Mouse (Mus musculus): ENCODE measurements at regions not wholly inside any gene's neighbourhood (a gene's known extent, or its start where the extent isn't known, plus 50 kb on each side); places are given as distances from the start of the nearest gene placed in this dataset.

DNA sequence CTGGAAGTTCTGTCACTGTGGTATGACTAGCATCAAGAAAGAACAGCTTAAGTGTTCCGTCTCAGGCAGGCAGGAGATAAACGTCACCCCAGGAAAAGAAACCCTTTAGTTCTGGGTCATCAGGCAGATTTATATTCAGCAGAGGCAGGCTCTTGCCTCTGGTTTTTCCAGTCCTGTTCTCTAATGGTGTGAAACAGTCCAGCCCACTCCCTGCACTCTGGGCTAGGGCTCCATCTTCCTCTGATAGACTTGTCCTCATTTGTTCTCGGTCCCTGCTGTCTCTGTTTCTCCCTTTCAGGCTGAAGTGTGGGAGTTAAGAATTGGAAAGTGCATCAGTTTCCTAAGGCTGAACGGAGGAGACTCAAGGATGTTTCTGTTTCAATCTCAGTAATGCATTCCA is 240.0 kb downstream of the Csl start:
- no peak for DNase-seq (ENCODE audit: low read depth)
- TF ChIP-seq CTCF (IDR thresholded peaks at IDR 0.05; ENCODE audit: borderline replicate concordance, extremely low read depth, insufficient read depth, insufficient read length), result no peak
- no peak for TF ChIP-seq POLR2A (IDR thresholded peaks at IDR 0.05; ENCODE audit: borderline replicate concordance, extremely low read depth, insufficient read depth, insufficient read length, poor library complexity, severe bottlenecking)

DNA sequence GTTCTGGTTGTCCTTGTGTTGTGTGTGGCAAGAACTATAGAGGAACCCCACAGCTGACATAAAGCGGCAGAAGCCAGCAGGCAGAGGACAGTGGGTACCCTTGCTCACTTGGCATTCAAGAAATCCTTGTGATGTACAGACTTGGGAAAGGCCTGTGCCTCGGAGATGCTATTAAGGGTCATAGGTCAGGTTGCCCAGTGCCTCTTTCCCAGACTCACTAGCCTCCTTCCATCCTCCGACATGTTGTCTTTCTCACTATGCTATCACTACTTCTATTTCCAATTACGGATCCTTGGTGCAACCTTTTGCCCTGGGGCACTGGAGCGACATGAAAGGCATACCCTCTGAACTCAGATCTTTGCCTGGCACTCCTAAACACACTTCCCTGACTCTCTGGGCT is 235.6 kb downstream of the Csl start:
- TF ChIP-seq POLR2A (IDR thresholded peaks at IDR 0.05; ENCODE audit: borderline replicate concordance, extremely low read depth, insufficient read depth, insufficient read length, poor library complexity, severe bottlenecking) (no peak), CTCF (IDR thresholded peaks at IDR 0.05; ENCODE audit: borderline replicate concordance, extremely low read depth, insufficient read depth, insufficient read length) (no peak)
- DNase-seq (ENCODE audit: low read depth), result no peak

GRCm38 (mm10) chr10:99524273-99525212 is 234.9 kb downstream of the Csl start:
- TF ChIP-seq CTCF (IDR thresholded peaks at IDR 0.05; ENCODE audit: borderline replicate concordance, extremely low read depth, insufficient read depth, insufficient read length) (no peak), POLR2A (IDR thresholded peaks at IDR 0.05; ENCODE audit: borderline replicate concordance, extremely low read depth, insufficient read depth, insufficient read length, poor library complexity, severe bottlenecking) (no peak)
- peak; percentile 66 for DNase-seq (ENCODE audit: low read depth)

- TF ChIP-seq CTCF (IDR thresholded peaks at IDR 0.05; ENCODE audit: borderline replicate concordance, extremely low read depth, insufficient read depth, insufficient read length), result no peak
- TF ChIP-seq POLR2A (IDR thresholded peaks at IDR 0.05; ENCODE audit: borderline replicate concordance, extremely low read depth, insufficient read depth, insufficient read length, poor library complexity, severe bottlenecking), result no peak
- no peak for DNase-seq (ENCODE audit: low read depth)
Observed at GRCm38 (mm10) chr10:99526148-99526547, 233.3 kb downstream of the Csl start.

- no peak for DNase-seq (ENCODE audit: low read depth)
- TF ChIP-seq CTCF (IDR thresholded peaks at IDR 0.05; ENCODE audit: borderline replicate concordance, extremely low read depth, insufficient read depth, insufficient read length) (no peak), POLR2A (IDR thresholded peaks at IDR 0.05; ENCODE audit: borderline replicate concordance, extremely low read depth, insufficient read depth, insufficient read length, poor library complexity, severe bottlenecking) (no peak)
Observed at GRCm38 (mm10) chr10:99526561-99526960, 232.9 kb downstream of the Csl start.

GRCm38 (mm10) chr10:99531104-99531503 is 228.4 kb downstream of the Csl start:
- TF ChIP-seq CTCF (IDR thresholded peaks at IDR 0.05; ENCODE audit: borderline replicate concordance, extremely low read depth, insufficient read depth, insufficient read length), result no peak
- TF ChIP-seq POLR2A (IDR thresholded peaks at IDR 0.05; ENCODE audit: borderline replicate concordance, extremely low read depth, insufficient read depth, insufficient read length, poor library complexity, severe bottlenecking), result no peak

DNA sequence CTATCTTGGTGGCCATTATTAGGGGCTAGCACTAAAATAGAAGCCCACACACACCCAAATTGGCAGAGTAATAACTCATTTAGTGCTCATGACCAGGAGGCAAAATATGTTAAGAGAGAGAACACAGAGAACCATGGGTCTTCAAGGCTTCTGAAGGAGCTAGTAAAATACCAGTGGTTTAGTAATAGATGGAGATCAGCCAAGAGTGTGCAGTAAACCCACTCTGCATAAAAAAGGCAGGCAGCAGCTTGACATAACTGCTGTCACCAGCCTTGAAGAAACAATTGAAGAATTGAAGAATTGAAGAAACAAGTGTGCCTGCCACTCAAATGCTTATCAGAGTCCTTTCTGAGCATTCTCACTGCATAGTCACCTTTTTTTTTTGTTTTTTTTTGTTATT is 227.9 kb downstream of the Csl start:
- DNase-seq (ENCODE audit: low read depth), result peak; percentile 86
- TF ChIP-seq POLR2A (IDR thresholded peaks at IDR 0.05; ENCODE audit: borderline replicate concordance, extremely low read depth, insufficient read depth, insufficient read length, poor library complexity, severe bottlenecking) (no peak), CTCF (IDR thresholded peaks at IDR 0.05; ENCODE audit: borderline replicate concordance, extremely low read depth, insufficient read depth, insufficient read length) (no peak)

More at GRCm38 (mm10) chr10:99531104-99531503, 228.4 kb downstream of the Csl start:
- no peak for DNase-seq (ENCODE audit: low read depth)

DNA sequence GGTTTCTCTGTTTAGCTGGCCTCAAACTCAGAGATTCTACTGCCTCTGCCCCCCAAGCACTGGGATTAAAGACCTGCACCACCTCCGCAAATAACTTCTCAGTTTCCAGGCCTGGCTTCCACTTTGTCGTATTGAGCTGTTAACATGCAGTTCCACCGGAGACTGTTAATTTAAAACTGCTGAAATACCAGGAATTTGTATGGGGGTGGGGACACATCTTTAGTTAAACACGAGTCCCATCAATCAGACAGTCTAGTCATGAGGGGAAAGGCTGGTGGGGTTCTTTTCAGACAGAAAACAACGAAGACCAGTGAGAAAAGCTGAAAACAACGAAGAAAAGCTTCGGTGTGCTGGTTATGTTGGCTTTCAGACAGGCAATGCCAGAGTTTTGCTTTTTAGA is 227.5 kb downstream of the Csl start:
- TF ChIP-seq POLR2A (IDR thresholded peaks at IDR 0.05; ENCODE audit: borderline replicate concordance, extremely low read depth, insufficient read depth, insufficient read length, poor library complexity, severe bottlenecking), result no peak
- no peak for TF ChIP-seq CTCF (IDR thresholded peaks at IDR 0.05; ENCODE audit: borderline replicate concordance, extremely low read depth, insufficient read depth, insufficient read length)
- DNase-seq (ENCODE audit: low read depth), result peak; percentile 73

DNA sequence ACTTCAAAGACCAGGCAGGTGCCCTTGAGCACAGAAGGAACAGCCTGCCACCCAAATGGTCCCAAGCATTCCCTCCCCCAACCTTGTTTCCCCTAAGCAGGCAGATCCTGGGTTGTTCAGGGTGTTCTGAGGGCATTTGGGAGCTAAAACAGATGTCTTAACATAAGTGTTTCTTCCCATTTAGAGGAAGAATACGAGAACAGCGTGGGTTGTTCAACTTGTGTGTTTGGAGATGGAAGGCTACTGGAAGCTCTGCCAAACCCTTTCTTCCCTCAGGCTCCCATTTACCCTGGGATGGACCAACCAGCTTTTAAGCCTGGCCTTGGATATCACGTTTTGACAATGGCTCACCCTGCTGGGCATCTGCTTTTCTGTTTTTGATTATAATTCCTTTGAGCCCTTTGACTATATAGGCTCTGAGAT is 226.8 kb downstream of the Csl start:
- peak; percentile 53 for DNase-seq (ENCODE audit: low read depth)
- no peak for TF ChIP-seq POLR2A (IDR thresholded peaks at IDR 0.05; ENCODE audit: borderline replicate concordance, extremely low read depth, insufficient read depth, insufficient read length, poor library complexity, severe bottlenecking)
- no peak for TF ChIP-seq CTCF (IDR thresholded peaks at IDR 0.05; ENCODE audit: borderline replicate concordance, extremely low read depth, insufficient read depth, insufficient read length)

DNA sequence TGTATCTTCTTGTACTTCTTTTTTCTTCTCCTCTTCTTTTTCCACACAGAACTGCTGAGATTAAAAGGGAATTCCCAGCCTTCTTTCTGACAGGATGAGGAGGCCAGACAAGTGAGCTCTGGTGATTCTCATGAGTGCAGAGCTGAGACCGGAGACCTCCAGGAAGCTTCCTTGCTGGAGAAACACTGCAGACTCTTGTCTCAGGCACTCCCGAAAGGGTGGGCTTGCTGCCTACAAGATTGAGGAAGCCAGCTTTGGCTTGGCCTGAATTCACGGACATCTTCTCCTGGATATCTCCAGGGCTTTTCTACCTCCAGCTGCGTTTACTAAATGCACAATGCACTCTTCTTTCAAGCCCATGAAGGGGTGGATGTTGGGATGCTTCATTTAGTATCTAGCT is 226.0 kb downstream of the Csl start:
- TF ChIP-seq POLR2A (IDR thresholded peaks at IDR 0.05; ENCODE audit: borderline replicate concordance, extremely low read depth, insufficient read depth, insufficient read length, poor library complexity, severe bottlenecking) (no peak), CTCF (IDR thresholded peaks at IDR 0.05; ENCODE audit: borderline replicate concordance, extremely low read depth, insufficient read depth, insufficient read length) (no peak)
- no peak for DNase-seq (ENCODE audit: low read depth)

DNA sequence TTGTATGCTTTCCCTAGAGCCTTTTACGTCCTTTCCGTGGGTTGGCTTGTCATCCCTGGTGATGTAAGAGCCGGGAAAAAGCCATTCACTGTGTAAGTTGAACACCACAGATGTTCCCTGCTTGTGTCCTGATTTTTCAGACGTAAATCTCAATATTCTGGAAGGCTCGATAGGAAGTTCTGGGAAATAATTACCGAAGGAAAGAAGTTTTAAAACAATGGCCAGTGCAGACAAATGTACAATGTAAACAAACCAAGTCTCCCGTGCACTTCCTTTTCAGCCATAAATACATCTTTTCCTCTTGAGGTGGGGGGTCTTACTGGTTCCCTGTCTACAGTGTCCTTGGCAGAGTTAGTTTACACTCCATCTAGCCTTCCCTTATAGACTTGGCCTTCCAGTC is 225.2 kb downstream of the Csl start:
- no peak for DNase-seq (ENCODE audit: low read depth)
- no peak for TF ChIP-seq POLR2A (IDR thresholded peaks at IDR 0.05; ENCODE audit: borderline replicate concordance, extremely low read depth, insufficient read depth, insufficient read length, poor library complexity, severe bottlenecking)
- TF ChIP-seq CTCF (IDR thresholded peaks at IDR 0.05; ENCODE audit: borderline replicate concordance, extremely low read depth, insufficient read depth, insufficient read length), result no peak

DNA sequence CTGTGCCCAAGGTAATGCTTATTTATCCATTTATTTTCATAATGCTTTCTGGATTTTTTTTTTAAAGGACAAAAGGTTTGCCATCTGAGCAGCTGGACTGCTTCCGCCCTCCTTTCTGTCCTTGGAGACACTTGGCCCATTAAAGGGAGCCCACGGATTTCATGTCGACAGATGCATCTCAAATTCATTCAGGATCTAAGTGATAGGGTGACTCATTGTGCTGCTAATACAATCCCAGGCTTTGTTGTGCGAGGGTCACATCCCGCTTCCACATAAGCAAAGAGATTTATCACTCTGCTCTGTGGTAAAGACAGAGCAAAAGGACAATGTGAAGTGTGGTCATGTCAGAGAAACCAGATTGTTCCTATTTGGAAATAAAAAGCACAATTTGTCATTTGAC is 220.8 kb downstream of the Csl start:
- no peak for TF ChIP-seq POLR2A (IDR thresholded peaks at IDR 0.05; ENCODE audit: borderline replicate concordance, extremely low read depth, insufficient read depth, insufficient read length, poor library complexity, severe bottlenecking)
- no peak for TF ChIP-seq CTCF (IDR thresholded peaks at IDR 0.05; ENCODE audit: borderline replicate concordance, extremely low read depth, insufficient read depth, insufficient read length)
- DNase-seq (ENCODE audit: low read depth), result no peak
